Mouse (Mus musculus): ENCODE measurements around the gene Slc36a4.

GRCm38 (mm10) chr9:15705706-15706105, 3.8 kb upstream of the Slc36a4 start:
- TF ChIP-seq POLR2A (IDR thresholded peaks at IDR 0.05; ENCODE audit: low read depth, low read length) (no peak), CTCF (IDR thresholded peaks at IDR 0.05; ENCODE audit: extremely low read depth, insufficient read length, insufficient replicate concordance, low read depth, low read length) (no peak)
